Mouse (Mus musculus): ENCODE data around the gene Moxd2. TPM values are rescaled to one million over a fixed set of nuclear protein-coding genes. Genes with fewer than 3 reads are reported as not detected.

Moxd2 gene
- total RNA-seq, 1 experiment = not detected

DNA sequence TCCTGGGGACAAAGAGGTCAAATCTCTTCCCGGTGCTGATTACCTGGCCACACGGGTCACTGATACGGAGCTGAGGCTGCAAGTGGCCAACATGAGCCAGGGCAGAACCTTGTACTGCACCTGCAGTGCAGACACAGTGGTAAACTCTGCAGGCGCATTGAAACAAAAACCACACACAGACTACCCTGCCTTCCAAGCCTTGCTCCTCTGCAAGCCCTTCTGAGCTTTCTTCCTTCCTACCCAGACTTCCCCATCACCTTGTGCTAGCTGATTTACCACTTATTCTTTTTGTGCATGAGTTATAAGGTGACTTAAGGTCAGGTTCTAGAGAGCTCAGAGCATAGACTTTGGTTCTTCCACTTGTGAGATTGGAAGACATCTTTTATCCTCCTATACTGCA lies 4.5 kb upstream of the Moxd2 start:
- H3K4me1 ChIP-seq (ENCODE audit: control insufficient read depth in 2 of 2, insufficient read depth in 2 of 2, low read length in 2 of 2, poor library complexity in 1 of 2) = no peaks in the 10 kb centered on the region
- DNase-seq (ENCODE audit: low read depth, low spot score) = no peak
- in situ Hi-C loops (cut with MboI; ENCODE audit: low sequenced_read_pairs in 2 of 2, unreplicated experiment in 2 of 2) = no loop called here
- no peak overlapping the region for H3K9ac ChIP-seq (ENCODE audit: insufficient read depth, low read depth, low read length, poor library complexity, severe bottlenecking)
- TF ChIP-seq MAFK (IDR thresholded peaks at IDR 0.05; ENCODE audit: insufficient read depth, low read depth, low read length) (no peak), CHD2 (IDR thresholded peaks at IDR 0.05; ENCODE audit: low read depth, low read length) (no peak), HCFC1 (IDR thresholded peaks at IDR 0.05; ENCODE audit: borderline replicate concordance, insufficient read depth, low read length) (no peak), ZNF384 (IDR thresholded peaks at IDR 0.05; ENCODE audit: low read depth, low read length) (no peak), ZC3H11A (IDR thresholded peaks at IDR 0.05; ENCODE audit: borderline replicate concordance, low read depth, low read length) (no peak)
- H3K4me3 ChIP-seq (ENCODE audit: insufficient read depth in 1 of 2, low read depth in 1 of 2, low read length in 2 of 2, poor library complexity in 1 of 2, severe bottlenecking in 1 of 2) = no peak overlapping the region
- H3K9me3 ChIP-seq (ENCODE audit: control insufficient read depth, insufficient read depth, low read depth, low read length) = no peaks in the 10 kb centered on the region
- H3K36me3 ChIP-seq (ENCODE audit: control insufficient read depth, insufficient read depth, low read length, poor library complexity, severe bottlenecking) = no peaks in the 10 kb centered on the region
- H3K27ac ChIP-seq (ENCODE audit: insufficient read depth, low read depth, low read length, poor library complexity, severe bottlenecking) = no peak overlapping the region

- Histone ChIP-seq H3K4me3 (ENCODE audit: insufficient read depth in 1 of 2, low read depth in 1 of 2, low read length in 2 of 2, poor library complexity in 1 of 2, severe bottlenecking in 1 of 2) (no peak overlapping the region), H3K9me3 (ENCODE audit: control insufficient read depth, insufficient read depth, low read depth, low read length) (no peaks in the 10 kb centered on the region), H3K4me1 (ENCODE audit: control insufficient read depth in 2 of 2, insufficient read depth in 2 of 2, low read length in 2 of 2, poor library complexity in 1 of 2) (no peaks in the 10 kb centered on the region), H3K36me3 (ENCODE audit: control insufficient read depth, insufficient read depth, low read length, poor library complexity, severe bottlenecking) (no peaks in the 10 kb centered on the region), H3K27ac (ENCODE audit: insufficient read depth, low read depth, low read length, poor library complexity, severe bottlenecking) (no peak overlapping the region), H3K9ac (ENCODE audit: insufficient read depth, low read depth, low read length, poor library complexity, severe bottlenecking) (no peak overlapping the region)
- no peak for DNase-seq (ENCODE audit: low read depth, low spot score)
- in situ Hi-C loops (cut with MboI; ENCODE audit: low sequenced_read_pairs in 2 of 2, unreplicated experiment in 2 of 2) = no loop called here
- no peak for TF ChIP-seq HCFC1 (IDR thresholded peaks at IDR 0.05; ENCODE audit: borderline replicate concordance, insufficient read depth, low read length)
These were observed 3.7 kb upstream of the Moxd2 start for GRCm38 (mm10) chr6:40890973-40891372.

GRCm38 (mm10) chr6:40845283-40845682 lies 42.0 kb downstream of the Moxd2 start:
- H3K9me3 ChIP-seq (ENCODE audit: control insufficient read depth, insufficient read depth, low read depth, low read length) = no peaks in the 10 kb centered on the region
- no peak overlapping the region for H3K27ac ChIP-seq (ENCODE audit: insufficient read depth, low read depth, low read length, poor library complexity, severe bottlenecking)
- in situ Hi-C loops (cut with MboI; ENCODE audit: low sequenced_read_pairs in 2 of 2, unreplicated experiment in 2 of 2) = no loop called here
- no peak overlapping the region for H3K4me3 ChIP-seq (ENCODE audit: insufficient read depth in 1 of 2, low read depth in 1 of 2, low read length in 2 of 2, poor library complexity in 1 of 2, severe bottlenecking in 1 of 2)
- TF ChIP-seq CHD2 (IDR thresholded peaks at IDR 0.05; ENCODE audit: low read depth, low read length) = no peak
- TF ChIP-seq HCFC1 (IDR thresholded peaks at IDR 0.05; ENCODE audit: borderline replicate concordance, insufficient read depth, low read length) = no peak
- H3K4me1 ChIP-seq (ENCODE audit: control insufficient read depth in 2 of 2, insufficient read depth in 2 of 2, low read length in 2 of 2, poor library complexity in 1 of 2) = no peaks in the 10 kb centered on the region
- DNase-seq (ENCODE audit: low read depth, low spot score) = no peak
- no peaks in the 10 kb centered on the region for H3K36me3 ChIP-seq (ENCODE audit: control insufficient read depth, insufficient read depth, low read length, poor library complexity, severe bottlenecking)
- no peak overlapping the region for H3K9ac ChIP-seq (ENCODE audit: insufficient read depth, low read depth, low read length, poor library complexity, severe bottlenecking)

Other genes with a start within 250 kb of the Moxd2 start
- gene Prss58, start 12.9 kb upstream of the Moxd2 start, total RNA-seq (2012; rRNA removed) = not detected in 2 replicates
- gene 1700074P13Rik, start 53.1 kb upstream of the Moxd2 start, total RNA-seq (2012; rRNA removed) = not detected in 2 replicates
- not detected in 2 replicates for gene Gm4744, start 64.4 kb upstream of the Moxd2 start, total RNA-seq (2012; rRNA removed)
- gene 1810009J06Rik, start 77.3 kb upstream of the Moxd2 start, total RNA-seq (2012; rRNA removed) = not detected in 2 replicates
- not detected in 2 replicates for gene Gm2663, start 112.0 kb upstream of the Moxd2 start, total RNA-seq (2012; rRNA removed)
- gene 2210010C04Rik, start 148.0 kb upstream of the Moxd2 start, total RNA-seq (2012; rRNA removed) = not detected in 2 replicates

All from ES-E14 (cell line).